Comparison of ENCODE assay signal across 8 mouse cellular contexts in genomic region chr11:107547351-107548203, GRCm38 (mm10). TPM values are rescaled to one million over a fixed set of nuclear protein-coding genes. Genes with fewer than 3 reads are reported as not detected.
DNase-seq lines count a peak whose midpoint lies in the region; ATAC-seq and TF ChIP-seq lines count a peak whose summit lies in the region.

Gene Helz (plus strand): TSS chr11:107547930.

- peak within 1 kb of the TSS; percentile 28; the same call in 1 of the 2 replicates for H3K27ac ChIP-seq in embryonic facial prominence, embryonic 11.5 days (replicated peaks; ENCODE audit: low read depth, low read length)
- peak within 1 kb of the TSS; percentile 86 for H3K27ac ChIP-seq in limb, embryonic 15.5 days
- peak within 1 kb of the TSS; percentile 75 for H3K27ac ChIP-seq in midbrain, postnatal 0 days (ENCODE audit: low read depth, low read length)

- TF ChIP-seq CTCF in midbrain, postnatal 0 days (IDR thresholded peaks at IDR 0.05), result no peak

- peak within 1 kb of the TSS; percentile 75 for H3K9ac ChIP-seq in embryonic facial prominence, embryonic 11.5 days (replicated peaks; ENCODE audit: low read length)
- H3K9ac ChIP-seq in limb, embryonic 15.5 days, result peak within 1 kb of the TSS; percentile 85
- peak within 1 kb of the TSS; percentile 72 for H3K9ac ChIP-seq in midbrain, postnatal 0 days (replicated peaks; ENCODE audit: low read length, poor library complexity, severe bottlenecking)

- DNase-seq in A20 (ENCODE audit: low read depth, low spot score), result peak; percentile 89
- peak; percentile 83 for DNase-seq in adrenal gland, postnatal 25 days
- peak; percentile 83 for DNase-seq in embryonic facial prominence, embryonic 11.5 days (ENCODE audit: low spot score)
- peak; percentile 97 for DNase-seq in heart, adult 11 months
- DNase-seq in kidney, adult 18-20 months, result peak; percentile 80
- DNase-seq in midbrain, postnatal 0 days (ENCODE audit: low spot score), result peak; percentile 82
- DNase-seq in spleen, postnatal 10 days (ENCODE audit: low spot score in 2 of 2), result peak; percentile 60 to 73

- ATAC-seq in embryonic facial prominence, embryonic 11.5 days (replicated peaks; ENCODE audit: insufficient number of reproducible peaks, low FRiP score, low TSS enrichment, low read depth), result peak; percentile 72
- ATAC-seq in limb, embryonic 15.5 days (ENCODE audit: insufficient number of reproducible peaks, low FRiP score, low TSS enrichment, low read depth), result peak; percentile 81
- ATAC-seq in midbrain, postnatal 0 days (ENCODE audit: low FRiP score), result peak; percentile 73

- no peaks in the 10 kb centered on the region for H3K4me1 ChIP-seq in embryonic facial prominence, embryonic 11.5 days (ENCODE audit: control insufficient read depth, insufficient read depth, low read length)
- H3K4me1 ChIP-seq in limb, embryonic 15.5 days, result peaks cover 13% of the 10 kb centered on the region
- peaks cover 4% of the 10 kb centered on the region; the same call in 1 of the 2 replicates for H3K4me1 ChIP-seq in midbrain, postnatal 0 days (ENCODE audit: insufficient read depth, low read length)

- peak within 1 kb of the TSS; percentile 99 for H3K4me2 ChIP-seq in embryonic facial prominence, embryonic 11.5 days (ENCODE audit: low read depth, low read length)
- H3K4me2 ChIP-seq in limb, embryonic 15.5 days, result peak within 1 kb of the TSS; percentile 99
- peak within 1 kb of the TSS; percentile 99 for H3K4me2 ChIP-seq in midbrain, postnatal 0 days (ENCODE audit: low read depth, low read length, poor library complexity, severe bottlenecking)

- no peaks in the 10 kb centered on the region; the same call in 1 of the 2 replicates for H3K36me3 ChIP-seq in embryonic facial prominence, embryonic 11.5 days (replicated peaks; ENCODE audit: control insufficient read depth, insufficient read depth, low read depth, low read length)
- H3K36me3 ChIP-seq in limb, embryonic 15.5 days, result peaks cover 21% of the 10 kb centered on the region
- peaks cover 7% of the 10 kb centered on the region; the same call in 1 of the 2 replicates for H3K36me3 ChIP-seq in midbrain, postnatal 0 days (ENCODE audit: insufficient read depth, low read length)

- WGBS in embryonic facial prominence, embryonic 11.5 days, result under 1% methylated on average over 56 of the region's 70 CpGs
- WGBS in limb, embryonic 15.5 days, result under 1% methylated on average over 67 of the region's 70 CpGs
- under 1% methylated on average over 66 of the region's 70 CpGs for WGBS in midbrain, postnatal 0 days

- no peaks in the 10 kb centered on the region for H3K27me3 ChIP-seq in embryonic facial prominence, embryonic 11.5 days (ENCODE audit: control insufficient read depth, insufficient read depth, low read length)
- no peaks in the 10 kb centered on the region for H3K27me3 ChIP-seq in limb, embryonic 15.5 days
- no peaks in the 10 kb centered on the region for H3K27me3 ChIP-seq in midbrain, postnatal 0 days (ENCODE audit: insufficient read depth, low read length)

- H3K9me3 ChIP-seq in embryonic facial prominence, embryonic 11.5 days (replicated peaks; ENCODE audit: control insufficient read depth, low read length), result no peaks in the 10 kb centered on the region
- H3K9me3 ChIP-seq in limb, embryonic 15.5 days, result no peaks in the 10 kb centered on the region
- no peaks in the 10 kb centered on the region for H3K9me3 ChIP-seq in midbrain, postnatal 0 days (ENCODE audit: low read length)

- peak within 1 kb of the TSS; percentile 73 for H3K4me3 ChIP-seq in embryonic facial prominence, embryonic 11.5 days (ENCODE audit: low read depth, low read length)
- H3K4me3 ChIP-seq in limb, embryonic 15.5 days, result peak within 1 kb of the TSS; percentile 90
- peak within 1 kb of the TSS; percentile 95 for H3K4me3 ChIP-seq in midbrain, postnatal 0 days (ENCODE audit: low read depth, low read length)

RNA-seq across cellular contexts. Expression of gene Helz, which starts in this region (rescaled TPM):
- 29.5 and 36.6 TPM in 2 replicates for total RNA-seq in adrenal gland, postnatal 25 days (2021)
- 15.3 and 17.9 TPM in 2 replicates for polyA plus RNA-seq in embryonic facial prominence, embryonic 11.5 days (2014; fragmentation: Nextera tagmentation; extraction: Ambion mirVana)
- polyA plus RNA-seq in limb, embryonic 15.5 days (2015; fragmentation: Nextera tagmentation; extraction: Ambion mirVana), result 18.3 and 20.3 TPM in 2 replicates
- 15.9 and 20.4 TPM in 2 replicates for total RNA-seq in midbrain, postnatal 0 days (2014; rRNA removed)
- 8.4 and 8.9 TPM in 2 replicates for polyA plus RNA-seq in midbrain, postnatal 0 days (2015; fragmentation: Nextera tagmentation; extraction: Ambion mirVana)

Comparison
In these comparisons a context has a peak if more than half of its experiments do, and no peak if none do; other contexts are left out.
1. Peak in every context shown above with its lines: DNase-seq, ATAC-seq, H3K4me3 ChIP-seq and H3K27ac ChIP-seq.
2. H3K27ac ChIP-seq: peak in every context shown above with its lines; median percentile 86 in limb, embryonic 15.5 days; 75 in midbrain, postnatal 0 days; 28 in embryonic facial prominence, embryonic 11.5 days.